Mouse (Mus musculus) intestine, embryonic 15.5 days (tissue): ENCODE results near the gene Htr6. TPM values are rescaled to one million over a fixed set of nuclear protein-coding genes. Genes with fewer than 3 reads are reported as not detected.

Experiments
- ATAC-seq: fragments of 200-750 bp; cut with Nextera tagmentation; 2 replicates; pipeline ENCODE4 v1.8.0; 2017; ENCODE audit warnings: moderate TSS enrichment, moderate library complexity
- H3K27ac ChIP-seq: fragments of 300-500 bp; sonication (generic); 2 replicates; pipeline ENCODE4 v1.5.1; 2015; ENCODE audit warnings: mild to moderate bottlenecking, inconsistent platforms
- H3K27me3 ChIP-seq: fragments of 300-500 bp; sonication (generic); replicated peaks from 2 replicates; pipeline ENCODE4 v1.6.1; 2015; ENCODE audit warnings: inconsistent platforms
- H3K36me3 ChIP-seq: fragments of 300-500 bp; sonication (generic); 2 replicates; pipeline ENCODE4 v1.6.1; 2015; ENCODE audit warnings: inconsistent platforms
- H3K4me1 ChIP-seq: fragments of 300-500 bp; sonication (generic); replicated peaks from 2 replicates; pipeline ENCODE4 v1.6.1; 2015; ENCODE audit warnings: inconsistent platforms
- H3K4me2 ChIP-seq: fragments of 300-500 bp; sonication (generic); replicated peaks from 2 replicates; pipeline ENCODE4 v1.6.1; 2015; ENCODE audit warnings: mild to moderate bottlenecking, inconsistent platforms
- H3K4me3 ChIP-seq: fragments of 300-500 bp; sonication (generic); replicated peaks from 2 replicates; pipeline ENCODE4 v1.5.1; 2015; ENCODE audit warnings: inconsistent platforms
- H3K9ac ChIP-seq: fragments of 300-500 bp; sonication (generic); 2 replicates; pipeline ENCODE4 v1.6.1; 2015; ENCODE audit warnings: inconsistent platforms
- H3K9me3 ChIP-seq: fragments of 300-500 bp; sonication (generic); 2 replicates; pipeline ENCODE4 v1.6.1; 2016; ENCODE audit warnings: inconsistent platforms
- WGBS: fragments of 180-500 bp; shearing (Covaris S2); methylation state at CpG from one replicate; pipeline ENCODE4 v1.1.7; 2015; 5-methylcytosine and 5-hydroxymethylcytosine counted together
- polyA plus RNA-seq: library from polyadenylated mRNA; unstranded; fragments of >200 nt; fragmentation: Nextera tagmentation; extraction: Ambion mirVana; gene quantifications from 2 replicates; pipeline ENCODE4 v1.2.1, GENCODE M21; 2015

The Htr6 gene
- polyA plus RNA-seq, 1 experiment from 2014 or later: 0.18 TPM

DNA sequence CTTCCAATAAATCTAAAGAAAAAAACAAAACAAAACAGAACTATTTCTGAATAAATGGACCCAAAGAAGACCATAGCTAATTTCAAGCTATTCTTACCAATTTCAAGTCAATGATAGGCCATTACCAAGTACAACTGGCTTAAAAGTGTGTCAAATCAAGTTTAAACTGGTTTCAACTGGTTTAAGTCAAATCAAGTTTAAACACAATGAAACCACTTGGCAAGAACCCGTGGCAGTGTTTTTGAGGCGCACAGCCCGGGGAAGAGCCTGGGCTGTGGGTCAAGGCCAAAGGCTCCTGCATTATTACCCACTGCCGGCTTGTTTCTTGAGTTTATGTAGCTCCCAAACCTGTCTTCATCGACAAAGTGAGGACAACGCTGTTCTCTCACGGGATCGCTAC, 25.0 kb upstream of the Htr6 start:
- H3K27ac ChIP-seq: no peak overlapping the region
- H3K4me3 ChIP-seq: no peak overlapping the region
- WGBS: 88% methylated on average over 8 of the region's 8 CpGs
- ATAC-seq: no peak
- H3K36me3 ChIP-seq: peaks cover 17% of the 10 kb centered on the region
- H3K27me3 ChIP-seq: no peaks in the 10 kb centered on the region
- peaks cover 7% of the 10 kb centered on the region for H3K4me1 ChIP-seq
- H3K4me2 ChIP-seq: no peak overlapping the region
- no peak overlapping the region for H3K9ac ChIP-seq
- H3K9me3 ChIP-seq: no peaks in the 10 kb centered on the region

DNA sequence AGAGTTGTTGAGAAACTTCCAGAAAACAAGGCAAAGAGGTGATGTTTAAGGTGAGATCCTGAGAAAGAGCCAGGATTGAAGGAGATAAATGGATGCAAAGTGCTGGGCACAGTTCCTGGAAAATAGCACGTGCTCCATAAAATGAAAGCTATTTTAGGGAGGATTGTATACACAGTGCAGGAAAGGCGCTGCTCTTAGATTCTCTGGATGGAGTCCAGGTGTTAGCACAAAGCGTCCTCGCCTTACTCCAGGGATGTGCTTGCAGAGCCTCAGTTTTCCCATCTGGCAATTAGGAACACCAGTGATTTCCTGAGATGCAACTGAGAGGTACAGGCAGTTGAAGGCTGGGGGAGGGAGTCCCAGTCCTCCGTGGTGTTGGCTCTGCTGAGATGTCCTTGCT, 20.8 kb upstream of the Htr6 start:
- peaks cover 30% of the 10 kb centered on the region for H3K4me1 ChIP-seq
- no peak overlapping the region for H3K4me3 ChIP-seq
- H3K9ac ChIP-seq: no peak overlapping the region
- no peak overlapping the region for H3K4me2 ChIP-seq
- peaks cover 10% of the 10 kb centered on the region; the same call in 1 of the 2 replicates for H3K27me3 ChIP-seq
- 49% methylated on average over 5 of the region's 5 CpGs for WGBS
- no peak overlapping the region for H3K27ac ChIP-seq
- H3K9me3 ChIP-seq: no peaks in the 10 kb centered on the region
- no peak for ATAC-seq
- H3K36me3 ChIP-seq: no peaks in the 10 kb centered on the region

DNA sequence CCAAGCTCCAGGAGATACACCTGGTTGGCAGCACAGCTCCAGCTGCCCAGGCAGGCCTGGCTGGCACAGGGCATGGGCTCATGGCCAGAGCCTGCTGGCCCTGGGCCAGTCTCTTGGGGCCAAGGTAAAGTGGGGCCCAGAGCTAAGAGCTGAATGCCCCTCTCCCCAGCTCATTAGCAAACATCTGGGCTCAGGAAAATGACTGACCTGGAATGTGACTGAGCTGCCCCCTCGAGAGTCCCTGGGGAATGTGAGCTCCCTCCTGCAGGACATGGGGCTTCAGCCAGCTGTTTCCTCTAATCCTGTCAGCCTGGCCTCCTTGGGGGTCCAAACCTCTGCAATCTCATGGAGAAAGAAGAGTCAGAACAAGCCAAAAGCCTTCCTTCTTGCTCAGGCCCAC, 20.0 kb upstream of the Htr6 start:
- Histone ChIP-seq H3K4me3 (no peak overlapping the region), H3K27me3 (peaks cover 10% of the 10 kb centered on the region; the same call in 1 of the 2 replicates), H3K9ac (no peak overlapping the region), H3K27ac (no peak overlapping the region; the same call in 1 of the 2 replicates), H3K36me3 (no peaks in the 10 kb centered on the region), H3K4me1 (peaks cover 37% of the 10 kb centered on the region), H3K9me3 (no peaks in the 10 kb centered on the region), H3K4me2 (no peak overlapping the region)
- 22% methylated on average over 1 of the region's 1 CpGs for WGBS
- no peak for ATAC-seq

DNA sequence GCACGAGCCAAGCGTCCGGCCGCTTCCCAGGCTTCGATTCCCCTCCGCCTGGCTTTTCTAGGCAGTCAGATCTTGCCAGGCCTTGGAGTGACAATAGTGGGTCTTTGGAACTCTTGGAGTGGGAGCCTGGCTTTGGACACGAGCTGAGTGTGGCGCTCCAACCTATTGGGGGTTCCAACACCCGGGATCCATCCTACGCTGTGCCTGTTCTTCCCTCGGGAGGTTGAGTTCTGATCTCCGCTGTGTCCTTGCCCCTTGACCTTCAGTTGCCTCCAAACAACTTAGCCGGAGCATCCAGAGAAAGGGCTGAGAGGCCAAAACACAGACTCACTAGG, 17.8 kb upstream of the Htr6 start:
- Histone ChIP-seq H3K27ac (no peak overlapping the region), H3K27me3 (peaks cover 10% of the 10 kb centered on the region; the same call in 1 of the 2 replicates), H3K4me1 (peaks cover 57% of the 10 kb centered on the region), H3K4me3 (peak overlapping the region; percentile 74), H3K4me2 (peak overlapping the region; percentile 98), H3K36me3 (no peaks in the 10 kb centered on the region), H3K9me3 (no peaks in the 10 kb centered on the region), H3K9ac (peak overlapping the region; percentile 79)
- WGBS: 29% methylated on average over 13 of the region's 13 CpGs
- ATAC-seq: no peak

DNA sequence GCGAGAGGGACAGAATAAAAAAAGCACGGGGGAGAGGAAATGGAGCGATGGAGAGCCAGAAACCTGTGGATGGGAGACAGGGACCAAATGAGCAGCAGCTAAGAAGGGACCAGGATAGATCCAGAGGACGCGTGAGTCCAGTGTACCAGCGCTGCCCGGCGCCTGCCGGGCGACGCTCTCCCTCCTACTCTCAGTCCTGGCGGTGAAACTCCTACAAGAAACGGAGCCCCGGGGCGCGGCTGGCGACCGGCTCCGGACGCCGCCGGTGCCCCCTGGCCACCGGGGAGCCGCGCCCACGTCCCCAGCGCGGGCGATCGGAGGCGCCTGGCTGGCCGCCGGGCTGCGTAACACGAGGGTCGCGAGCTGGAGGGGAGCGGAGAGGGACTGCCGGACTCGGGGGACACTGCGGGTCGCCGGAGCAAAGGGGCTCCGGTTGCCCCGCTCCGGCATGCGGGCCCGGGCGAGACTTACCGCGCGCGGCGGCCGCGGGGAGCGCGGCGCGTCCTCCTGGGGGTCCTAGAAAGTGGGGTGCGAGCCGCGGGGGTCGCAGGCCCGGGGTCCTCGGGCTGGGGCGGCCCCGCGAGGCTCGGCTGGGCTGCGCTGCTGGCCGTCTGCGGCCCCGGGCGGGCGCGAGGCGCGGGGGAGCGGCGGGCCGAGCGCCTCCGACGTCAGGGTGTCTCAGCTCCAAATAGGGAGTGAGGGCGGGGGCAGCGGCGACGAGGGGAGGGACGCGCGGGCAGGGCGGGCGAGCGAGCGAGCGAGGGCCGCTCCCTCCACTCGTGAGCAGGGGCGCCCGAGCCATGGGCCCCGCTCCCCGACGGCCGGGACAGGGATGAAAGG, 17.2 kb upstream of the Htr6 start, which contains the start of gene Nbl1:
Gene Nbl1 (minus strand): TSS at position 638 of the 840 bp plus-strand sequence.
- ATAC-seq: peak; percentile 51
- H3K4me3 ChIP-seq: peak within 1 kb of the TSS; percentile 74
- peaks cover 60% of the 10 kb centered on the region for H3K4me1 ChIP-seq
- WGBS: under 1% methylated on average over 73 of the region's 105 CpGs
- H3K27me3 ChIP-seq: peaks cover 10% of the 10 kb centered on the region; the same call in 1 of the 2 replicates
- H3K27ac ChIP-seq: peak within 1 kb of the TSS; percentile 57
- no peaks in the 10 kb centered on the region for H3K9me3 ChIP-seq
- H3K36me3 ChIP-seq: no peaks in the 10 kb centered on the region
- peak within 1 kb of the TSS; percentile 79 for H3K9ac ChIP-seq
- peak within 1 kb of the TSS; percentile 98 for H3K4me2 ChIP-seq

DNA sequence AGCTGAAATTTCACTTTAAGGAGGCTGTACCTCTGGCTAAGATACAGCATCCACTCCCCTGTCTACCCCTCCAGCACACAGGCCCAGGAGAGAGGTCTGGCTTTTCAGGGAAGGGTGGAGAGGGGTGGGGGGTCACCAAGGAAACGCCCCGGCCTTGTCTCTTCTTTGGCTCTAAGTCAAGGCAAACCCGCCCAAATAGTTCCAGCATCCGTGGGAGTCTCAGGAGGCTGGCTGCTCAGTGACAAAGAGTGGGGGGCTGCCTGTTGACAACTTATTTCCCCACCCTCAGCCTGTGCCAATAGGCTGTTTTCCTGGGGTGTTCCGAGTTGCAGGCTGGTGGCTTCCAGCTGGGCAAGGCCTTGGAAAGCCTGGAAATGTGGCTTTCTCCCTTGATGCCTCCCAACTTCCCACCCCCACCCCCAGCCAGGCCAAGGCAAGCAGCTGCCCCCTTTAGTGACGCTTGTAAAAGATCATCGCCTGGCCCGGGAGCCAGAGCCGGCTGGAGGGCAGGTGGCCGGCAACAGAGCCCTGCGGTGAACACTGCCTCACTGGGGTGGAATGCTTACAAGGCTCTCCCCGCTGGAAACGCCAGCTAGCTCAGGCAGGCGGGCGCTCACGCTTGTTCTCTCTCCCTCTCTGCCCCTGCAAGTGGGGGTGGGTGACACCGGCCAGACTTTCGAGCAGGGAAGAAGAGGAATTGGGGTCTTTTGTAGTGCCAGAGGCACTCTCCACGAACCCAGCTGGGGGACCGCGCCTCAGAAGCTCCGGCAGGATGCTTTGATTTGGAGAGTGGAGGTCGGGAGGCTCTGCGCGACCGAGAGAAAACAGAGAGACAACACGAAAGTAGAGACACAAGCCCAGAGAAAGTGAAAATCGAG, 16.3 kb upstream of the Htr6 start:
- Histone ChIP-seq H3K4me3 (peak overlapping the region; percentile 74), H3K9me3 (no peaks in the 10 kb centered on the region), H3K27ac (peak overlapping the region; percentile 57), H3K4me1 (peaks cover 60% of the 10 kb centered on the region), H3K36me3 (no peaks in the 10 kb centered on the region), H3K27me3 (peaks cover 10% of the 10 kb centered on the region; the same call in 1 of the 2 replicates), H3K9ac (peak overlapping the region; percentile 79), H3K4me2 (peak overlapping the region; percentile 98)
- ATAC-seq: 0 out of 2 replicates have a peak, but pooled peaks have one; percentile 9
- 10% methylated on average over 28 of the region's 28 CpGs for WGBS

DNA sequence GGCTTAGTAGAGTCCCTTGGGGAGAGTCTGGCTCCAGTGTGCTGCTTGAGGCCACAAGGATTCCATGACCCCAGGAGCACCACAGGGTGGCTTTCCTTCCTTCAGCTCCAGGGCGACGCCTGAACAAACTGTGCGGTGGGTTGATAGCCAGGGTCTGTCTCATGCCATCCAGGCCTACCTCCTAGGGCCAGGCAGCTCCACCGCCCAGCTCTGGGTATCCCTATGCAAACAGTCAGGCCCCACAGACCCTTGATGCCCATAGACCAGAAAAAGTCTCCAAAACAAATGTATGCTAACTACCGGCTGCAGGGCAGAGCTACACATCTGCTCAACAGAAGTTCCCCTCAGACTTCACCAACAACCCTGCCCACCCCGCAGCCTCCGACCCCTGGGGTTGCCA, 15.7 kb upstream of the Htr6 start:
- peaks cover 10% of the 10 kb centered on the region; the same call in 1 of the 2 replicates for H3K27me3 ChIP-seq
- 62% methylated on average over 7 of the region's 7 CpGs for WGBS
- peak overlapping the region; percentile 74 for H3K4me3 ChIP-seq
- H3K27ac ChIP-seq: peak overlapping the region; percentile 57; the same call in 1 of the 2 replicates
- H3K36me3 ChIP-seq: no peaks in the 10 kb centered on the region
- no peaks in the 10 kb centered on the region for H3K9me3 ChIP-seq
- peak overlapping the region; percentile 79 for H3K9ac ChIP-seq
- peak overlapping the region; percentile 98 for H3K4me2 ChIP-seq
- H3K4me1 ChIP-seq: peaks cover 56% of the 10 kb centered on the region
- ATAC-seq: no peak

DNA sequence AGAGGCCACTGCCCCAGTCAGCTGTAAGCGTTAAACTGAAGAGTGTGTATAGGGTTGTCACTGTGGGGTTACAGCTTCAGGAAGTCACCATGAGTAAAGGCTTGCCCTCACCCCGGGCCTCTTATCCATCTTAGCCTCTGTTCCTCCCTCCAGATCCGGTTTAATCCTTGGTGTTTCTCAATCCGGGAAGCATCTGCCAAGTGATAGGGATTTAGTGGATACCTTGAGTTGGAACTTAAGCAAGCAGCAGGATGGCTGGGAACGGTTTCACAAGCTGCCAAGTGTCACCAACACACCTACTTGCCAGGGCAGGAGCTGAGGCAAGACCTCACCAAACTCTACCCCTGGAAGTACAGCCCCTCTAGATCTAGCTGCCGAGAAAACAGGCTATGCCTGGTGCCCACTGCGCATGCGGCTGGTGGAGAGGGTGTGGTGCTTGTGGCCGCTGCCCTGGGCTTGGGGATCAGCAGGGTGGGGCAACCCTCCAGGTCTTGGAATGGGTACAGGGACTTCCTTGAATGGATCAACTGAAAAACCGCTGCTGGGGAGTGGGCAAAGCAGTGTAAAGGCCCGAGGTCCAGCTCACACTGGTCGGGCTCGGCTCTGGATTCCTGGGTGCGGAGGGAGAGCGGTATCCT, 15.1 kb upstream of the Htr6 start:
- H3K27ac ChIP-seq: no peak overlapping the region
- 0 out of 2 replicates have a peak, but pooled peaks have one; percentile 1 for ATAC-seq
- H3K4me2 ChIP-seq: peak overlapping the region; percentile 98
- H3K9me3 ChIP-seq: no peaks in the 10 kb centered on the region
- H3K36me3 ChIP-seq: no peaks in the 10 kb centered on the region
- no peak overlapping the region for H3K9ac ChIP-seq
- 61% methylated on average over 15 of the region's 15 CpGs for WGBS
- peaks cover 54% of the 10 kb centered on the region for H3K4me1 ChIP-seq
- peaks cover 10% of the 10 kb centered on the region; the same call in 1 of the 2 replicates for H3K27me3 ChIP-seq
- no peak overlapping the region for H3K4me3 ChIP-seq

DNA sequence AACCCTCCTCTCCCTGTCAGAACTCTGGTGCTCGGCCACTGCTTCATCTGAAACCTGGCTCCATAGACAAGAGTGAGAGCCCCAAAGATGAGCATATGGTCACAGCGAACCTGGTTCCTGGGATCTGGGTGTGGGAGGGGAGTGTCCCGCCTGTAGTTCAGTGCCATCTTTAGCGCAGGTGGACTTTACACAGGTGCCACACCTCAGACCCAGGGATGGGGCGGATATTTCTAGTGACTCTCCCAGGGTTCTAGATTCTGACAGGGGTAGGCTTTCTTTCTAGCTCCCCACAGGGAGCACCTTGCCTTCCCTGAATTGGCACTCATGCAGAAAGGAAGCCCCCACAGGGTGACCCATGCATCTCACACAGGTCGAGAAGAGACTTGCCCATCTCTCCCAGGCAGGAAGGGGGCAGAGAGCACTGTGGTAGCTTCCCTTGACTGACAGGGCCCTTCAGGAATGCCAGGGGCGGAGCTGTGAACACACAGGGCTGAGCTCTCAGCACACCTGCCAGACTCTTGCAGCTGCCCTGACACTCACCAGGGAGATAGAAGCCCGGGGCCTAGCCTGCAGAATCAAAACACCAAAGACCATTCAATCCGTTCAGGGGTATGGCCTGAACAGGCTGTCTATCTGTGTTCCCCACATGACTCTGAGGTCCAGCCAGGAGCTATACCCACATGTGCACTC, 13.8 kb upstream of the Htr6 start:
- no peak overlapping the region; the same call in 1 of the 2 replicates for H3K4me2 ChIP-seq
- H3K9me3 ChIP-seq: no peaks in the 10 kb centered on the region
- H3K9ac ChIP-seq: no peak overlapping the region
- H3K27me3 ChIP-seq: peaks cover 10% of the 10 kb centered on the region; the same call in 1 of the 2 replicates
- peaks cover 51% of the 10 kb centered on the region for H3K4me1 ChIP-seq
- H3K4me3 ChIP-seq: no peak overlapping the region
- H3K27ac ChIP-seq: 0 out of 2 replicates have a peak overlapping the region, but pooled peaks have one; percentile 2
- no peaks in the 10 kb centered on the region for H3K36me3 ChIP-seq
- 43% methylated on average over 9 of the region's 9 CpGs for WGBS
- ATAC-seq: peak; percentile 59

DNA sequence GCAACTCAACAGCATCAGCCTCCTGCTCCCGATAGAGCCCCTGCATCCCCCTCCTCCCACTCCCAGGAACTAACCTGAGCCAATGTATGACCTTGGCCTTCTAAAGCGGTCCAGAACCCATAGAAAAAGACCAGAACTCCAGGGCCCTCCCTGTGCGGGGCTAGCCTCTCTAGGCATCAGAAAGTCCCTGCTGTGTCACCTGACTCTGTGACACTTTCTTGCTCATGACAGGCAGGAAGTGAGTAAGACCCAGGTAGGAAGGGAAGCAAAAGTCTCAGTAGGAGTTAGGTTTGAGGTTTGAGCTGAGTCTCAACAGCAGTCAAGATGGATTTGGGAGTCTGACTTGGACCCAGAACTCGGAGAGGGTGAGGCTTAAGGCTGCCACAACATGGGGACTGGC, 11.6 kb upstream of the Htr6 start:
- no peak overlapping the region for H3K4me3 ChIP-seq
- no peak overlapping the region for H3K27ac ChIP-seq
- no peak for ATAC-seq
- H3K36me3 ChIP-seq: no peaks in the 10 kb centered on the region
- no peaks in the 10 kb centered on the region for H3K27me3 ChIP-seq
- H3K4me1 ChIP-seq: peaks cover 54% of the 10 kb centered on the region
- no peaks in the 10 kb centered on the region for H3K9me3 ChIP-seq
- WGBS: 69% methylated on average over 4 of the region's 4 CpGs
- H3K4me2 ChIP-seq: no peak overlapping the region
- no peak overlapping the region for H3K9ac ChIP-seq

DNA sequence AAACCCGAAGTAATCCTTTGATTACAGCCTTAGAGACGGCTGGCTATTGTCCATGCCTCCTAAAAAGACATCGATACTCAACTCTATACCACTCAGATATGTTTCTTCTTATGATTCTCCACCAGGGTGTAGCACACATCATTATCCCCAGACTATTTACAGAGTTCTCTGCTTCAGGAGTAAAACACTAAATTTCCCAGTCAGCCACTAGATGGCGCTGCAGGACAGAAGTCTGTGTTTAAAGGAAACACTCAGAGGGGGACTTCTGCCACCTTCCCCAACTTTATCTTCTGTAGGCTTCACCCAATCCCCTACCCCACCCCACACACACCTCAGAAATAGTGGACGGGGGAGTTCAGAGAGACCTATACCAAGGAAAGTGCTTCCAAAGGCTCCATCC, 10.7 kb upstream of the Htr6 start:
- no peaks in the 10 kb centered on the region for H3K9me3 ChIP-seq
- no peak overlapping the region for H3K9ac ChIP-seq
- peaks cover 45% of the 10 kb centered on the region for H3K4me1 ChIP-seq
- no peak for ATAC-seq
- H3K4me3 ChIP-seq: no peak overlapping the region
- no peak overlapping the region for H3K4me2 ChIP-seq
- H3K36me3 ChIP-seq: no peaks in the 10 kb centered on the region
- H3K27me3 ChIP-seq: no peaks in the 10 kb centered on the region
- H3K27ac ChIP-seq: no peak overlapping the region
- WGBS: 17% methylated on average over 5 of the region's 5 CpGs
